Mouse (Mus musculus): ENCODE measurements around the gene Gnpat. TPM values are rescaled to one million over a fixed set of nuclear protein-coding genes. Genes with fewer than 3 reads are reported as not detected.

Gene Gnpat
- 10 to 100 TPM; 58.4 to 61.9 TPM for total RNA-seq (2021)
- long read RNA-seq, transcript Gnpat-201 (16 exons, 2,984 nt), result major isoform, 54 of 68 reads
- long read RNA-seq, partial matches to known transcripts, result 7 of 68 reads
- long read RNA-seq, other reads (novel, unspliced or antisense), result 7 of 68 reads

- peak; percentile 88 to 93 for DNase-seq (ENCODE audit: low spot score in 2 of 2)
Observed at GRCm38 (mm10) chr8:124862321-124863162, at the start of gene Gnpat, which contains the start of gene 2810004N23Rik. Gene Gnpat, plus strand, starts transcription at chr8:124863033. Gene 2810004N23Rik, minus strand, starts transcription at chr8:124863120.

- no peak for DNase-seq (ENCODE audit: low spot score in 2 of 2)
Observed at GRCm38 (mm10) chr8:124813326-124813725, 49.5 kb upstream of the Gnpat start.

GRCm38 (mm10) chr8:124815870-124816269 is 47.0 kb upstream of the Gnpat start:
- DNase-seq (ENCODE audit: low spot score in 2 of 2), result no peak

GRCm38 (mm10) chr8:124816866-124817265 is 46.0 kb upstream of the Gnpat start:
- no peak for DNase-seq (ENCODE audit: low spot score in 2 of 2)

GRCm38 (mm10) chr8:124817361-124817760 is 45.5 kb upstream of the Gnpat start:
- no peak for DNase-seq (ENCODE audit: low spot score in 2 of 2)

GRCm38 (mm10) chr8:124819612-124820115 is 43.2 kb upstream of the Gnpat start:
- no peak for DNase-seq (ENCODE audit: low spot score in 2 of 2)

GRCm38 (mm10) chr8:124820125-124820524 is 42.7 kb upstream of the Gnpat start:
- DNase-seq (ENCODE audit: low spot score in 2 of 2), result no peak

- no peak for DNase-seq (ENCODE audit: low spot score in 2 of 2)
Observed at GRCm38 (mm10) chr8:124823497-124823896, 39.3 kb upstream of the Gnpat start.

- peak in 1 of 2 experiments; percentile 19 for DNase-seq (ENCODE audit: low spot score in 2 of 2)
Observed at GRCm38 (mm10) chr8:124826658-124827057, 36.2 kb upstream of the Gnpat start.

GRCm38 (mm10) chr8:124827387-124827786 is 35.4 kb upstream of the Gnpat start:
- peak; percentile 19 to 59 for DNase-seq (ENCODE audit: low spot score in 2 of 2)

- DNase-seq (ENCODE audit: low spot score in 2 of 2), result peak; percentile 18 to 62
Observed at GRCm38 (mm10) chr8:124828561-124829240, 34.1 kb upstream of the Gnpat start.

- no peak for DNase-seq (ENCODE audit: low spot score in 2 of 2)
Observed at GRCm38 (mm10) chr8:124830050-124830449, 32.8 kb upstream of the Gnpat start.

- no peak for DNase-seq (ENCODE audit: low spot score in 2 of 2)
Observed at GRCm38 (mm10) chr8:124831531-124831930, 31.3 kb upstream of the Gnpat start.

GRCm38 (mm10) chr8:124831941-124832340 is 30.9 kb upstream of the Gnpat start:
- DNase-seq (ENCODE audit: low spot score in 2 of 2), result no peak

GRCm38 (mm10) chr8:124833430-124834205 is 29.2 kb upstream of the Gnpat start:
- no peak for DNase-seq (ENCODE audit: low spot score in 2 of 2)

- DNase-seq (ENCODE audit: low spot score in 2 of 2), result no peak
Observed at GRCm38 (mm10) chr8:124835848-124836247, 27.0 kb upstream of the Gnpat start.

- no peak for DNase-seq (ENCODE audit: low spot score in 2 of 2)
Observed at GRCm38 (mm10) chr8:124836273-124836672, 26.6 kb upstream of the Gnpat start.

- no peak for DNase-seq (ENCODE audit: low spot score in 2 of 2)
Observed at GRCm38 (mm10) chr8:124836907-124837306, 25.9 kb upstream of the Gnpat start.

- DNase-seq (ENCODE audit: low spot score in 2 of 2), result no peak
Observed at GRCm38 (mm10) chr8:124837956-124838355, 24.9 kb upstream of the Gnpat start.

GRCm38 (mm10) chr8:124839371-124839770 is 23.5 kb upstream of the Gnpat start:
- no peak for DNase-seq (ENCODE audit: low spot score in 2 of 2)

GRCm38 (mm10) chr8:124840900-124841299 is 21.9 kb upstream of the Gnpat start:
- no peak for DNase-seq (ENCODE audit: low spot score in 2 of 2)

Measured in layer of hippocampus, adult 18-20 months (tissue).